Mouse (Mus musculus) spleen, adult 2 months (tissue): ENCODE data around the gene Nrxn3.

Experiments
- CTCF ChIP-seq: fragments of 200-500 bp; IDR thresholded peaks from 2 replicates; pipeline ENCODE4 v1.5.1; 2011; ENCODE audit warnings: mild to moderate bottlenecking, inconsistent platforms; ENCODE audit not compliant: insufficient read depth, insufficient read length, insufficient replicate concordance; ENCODE audit errors: extremely low read depth
- POLR2A ChIP-seq: fragments of 200-500 bp; IDR thresholded peaks from 2 replicates; pipeline ENCODE4 v1.6.1; 2011; ENCODE audit warnings: low read depth, low read length, inconsistent platforms

DNA sequence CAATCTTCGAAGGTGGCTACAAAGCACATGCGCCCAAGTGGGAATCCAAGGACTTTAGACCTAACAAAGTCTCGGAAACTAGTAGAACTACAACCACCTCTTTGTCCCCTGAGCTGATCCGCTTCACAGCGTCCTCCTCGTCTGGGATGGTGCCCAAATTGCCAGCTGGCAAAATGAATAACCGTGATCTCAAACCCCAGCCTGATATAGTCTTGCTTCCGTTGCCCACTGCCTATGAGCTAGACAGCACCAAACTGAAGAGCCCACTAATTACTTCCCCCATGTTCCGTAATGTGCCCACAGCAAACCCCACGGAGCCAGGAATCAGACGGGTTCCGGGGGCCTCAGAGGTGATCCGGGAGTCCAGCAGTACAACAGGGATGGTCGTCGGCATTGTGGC is 1609.1 kb downstream of the Nrxn3 start:
- TF ChIP-seq CTCF (no peak), POLR2A (no peak)
